Mouse (Mus musculus): ENCODE measurements around the gene Gse1. TPM values are rescaled to one million over a fixed set of nuclear protein-coding genes. Genes with fewer than 3 reads are reported as not detected.
A peak's percentile ranks its signal among the peaks of the same experiment; 100 is the strongest.

Gse1 gene
- polyA plus RNA-seq, 1 experiment from 2014 or later: 20.7 TPM

DNA sequence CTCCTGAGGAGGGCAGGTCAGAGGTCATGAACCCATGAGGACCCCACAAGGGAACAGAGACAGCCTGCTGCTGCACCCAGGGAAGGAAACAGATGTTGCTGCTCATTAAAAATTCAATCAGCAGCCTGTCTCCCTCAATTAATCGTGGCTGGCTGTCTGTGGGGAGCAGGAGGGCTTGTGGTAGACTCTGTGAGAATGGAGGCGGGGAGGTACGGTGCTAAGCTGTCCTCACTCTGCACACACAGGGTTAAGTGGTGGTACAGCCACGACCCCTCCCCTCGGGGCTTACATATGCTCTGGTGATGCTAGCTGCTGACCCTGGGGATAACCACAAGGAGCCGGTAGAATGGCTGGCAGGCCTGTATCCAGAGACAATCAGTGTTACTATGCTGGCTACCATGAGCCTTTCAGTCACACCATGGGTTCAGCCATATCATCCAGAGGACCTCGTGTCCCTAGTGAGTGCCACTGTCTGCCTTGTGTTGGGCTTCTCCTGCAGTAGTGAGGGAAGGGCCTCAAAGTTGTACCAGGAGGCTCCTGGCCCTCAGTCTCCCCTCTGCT, 337.0 kb downstream of the Gse1 start:
- Histone ChIP-seq H3K9ac (ENCODE audit: low read length) (peak overlapping the region; percentile 34; the same call in 1 of the 2 replicates), H3K9me3 (ENCODE audit: control insufficient read depth, low read length) (no peaks in the 10 kb centered on the region), H3K27me3 (ENCODE audit: control insufficient read depth, insufficient read depth, low read length) (no peaks in the 10 kb centered on the region), H3K4me1 (ENCODE audit: control insufficient read depth, insufficient read depth, low read length) (peaks cover 54% of the 10 kb centered on the region), H3K36me3 (ENCODE audit: control insufficient read depth, insufficient read depth, low read length) (peaks cover 29% of the 10 kb centered on the region), H3K27ac (ENCODE audit: low read depth, low read length) (peak overlapping the region; percentile 49), H3K4me2 (no peak overlapping the region), H3K4me3 (ENCODE audit: low read depth, low read length) (no peak overlapping the region)
- WGBS: 18% methylated on average over 7 of the region's 7 CpGs
- DNase-seq (ENCODE audit: low spot score, missing footprints) (peak; percentile 92), ATAC-seq (ENCODE audit: low FRiP score) (peak; percentile 47)

DNA sequence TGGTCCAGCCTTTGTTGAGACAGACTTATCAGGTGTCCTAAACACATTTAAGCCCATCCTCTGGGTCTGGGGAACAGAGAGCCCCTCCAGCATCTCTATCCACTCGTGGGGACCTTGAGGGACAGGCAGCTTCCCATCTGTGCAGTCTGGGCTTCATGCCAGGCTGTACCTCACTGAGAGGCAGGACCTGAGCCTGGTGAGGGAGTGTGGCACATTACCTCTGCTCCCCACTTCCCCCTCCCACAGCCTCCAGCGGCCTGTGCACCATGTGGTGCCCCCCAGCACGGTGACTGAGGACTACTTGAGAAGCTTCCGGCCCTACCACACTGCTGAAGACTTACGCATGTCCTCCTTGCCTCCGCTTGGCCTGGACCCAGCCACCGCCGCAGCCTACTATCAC, 338.4 kb downstream of the Gse1 start:
- Histone ChIP-seq H3K4me3 (ENCODE audit: low read depth, low read length) (no peak overlapping the region), H3K27ac (ENCODE audit: low read depth, low read length) (no peak overlapping the region), H3K9me3 (ENCODE audit: control insufficient read depth, low read length) (no peaks in the 10 kb centered on the region), H3K4me1 (ENCODE audit: control insufficient read depth, insufficient read depth, low read length) (peaks cover 43% of the 10 kb centered on the region), H3K9ac (ENCODE audit: low read length) (no peak overlapping the region), H3K27me3 (ENCODE audit: control insufficient read depth, insufficient read depth, low read length) (no peaks in the 10 kb centered on the region), H3K36me3 (ENCODE audit: control insufficient read depth, insufficient read depth, low read length) (peaks cover 37% of the 10 kb centered on the region), H3K4me2 (no peak overlapping the region)
- DNase-seq (ENCODE audit: low spot score, missing footprints) (no peak), ATAC-seq (ENCODE audit: low FRiP score) (no peak)
- 92% methylated on average over 8 of the region's 8 CpGs for WGBS

DNA sequence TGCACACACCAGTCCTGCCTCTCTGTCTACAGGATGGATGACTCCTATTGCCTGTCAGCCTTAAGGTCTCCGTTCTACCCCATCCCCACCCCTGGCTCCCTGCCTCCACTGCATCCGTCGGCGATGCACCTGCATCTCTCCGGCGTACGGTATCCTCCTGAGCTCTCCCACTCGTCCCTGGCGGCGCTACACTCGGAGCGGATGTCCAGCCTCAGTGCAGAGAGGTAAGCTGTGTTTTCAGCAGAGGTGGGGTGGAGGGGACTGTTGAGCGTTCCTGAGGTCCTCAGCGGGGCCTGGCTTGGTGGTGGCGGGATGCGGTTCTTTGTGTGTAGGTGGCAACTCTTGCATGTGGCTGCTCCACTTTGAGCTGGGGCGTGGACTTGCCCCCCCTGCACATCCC, 339.5 kb downstream of the Gse1 start:
- Histone ChIP-seq H3K36me3 (ENCODE audit: control insufficient read depth, insufficient read depth, low read length) (peaks cover 39% of the 10 kb centered on the region), H3K27me3 (ENCODE audit: control insufficient read depth, insufficient read depth, low read length) (no peaks in the 10 kb centered on the region), H3K4me1 (ENCODE audit: control insufficient read depth, insufficient read depth, low read length) (peaks cover 34% of the 10 kb centered on the region), H3K4me3 (ENCODE audit: low read depth, low read length) (no peak overlapping the region), H3K27ac (ENCODE audit: low read depth, low read length) (no peak overlapping the region), H3K9ac (ENCODE audit: low read length) (no peak overlapping the region), H3K9me3 (ENCODE audit: control insufficient read depth, low read length) (no peaks in the 10 kb centered on the region), H3K4me2 (no peak overlapping the region)
- WGBS: 98% methylated on average over 17 of the region's 17 CpGs
- no peak for ATAC-seq (ENCODE audit: low FRiP score)
- DNase-seq (ENCODE audit: low spot score, missing footprints): no peak

DNA sequence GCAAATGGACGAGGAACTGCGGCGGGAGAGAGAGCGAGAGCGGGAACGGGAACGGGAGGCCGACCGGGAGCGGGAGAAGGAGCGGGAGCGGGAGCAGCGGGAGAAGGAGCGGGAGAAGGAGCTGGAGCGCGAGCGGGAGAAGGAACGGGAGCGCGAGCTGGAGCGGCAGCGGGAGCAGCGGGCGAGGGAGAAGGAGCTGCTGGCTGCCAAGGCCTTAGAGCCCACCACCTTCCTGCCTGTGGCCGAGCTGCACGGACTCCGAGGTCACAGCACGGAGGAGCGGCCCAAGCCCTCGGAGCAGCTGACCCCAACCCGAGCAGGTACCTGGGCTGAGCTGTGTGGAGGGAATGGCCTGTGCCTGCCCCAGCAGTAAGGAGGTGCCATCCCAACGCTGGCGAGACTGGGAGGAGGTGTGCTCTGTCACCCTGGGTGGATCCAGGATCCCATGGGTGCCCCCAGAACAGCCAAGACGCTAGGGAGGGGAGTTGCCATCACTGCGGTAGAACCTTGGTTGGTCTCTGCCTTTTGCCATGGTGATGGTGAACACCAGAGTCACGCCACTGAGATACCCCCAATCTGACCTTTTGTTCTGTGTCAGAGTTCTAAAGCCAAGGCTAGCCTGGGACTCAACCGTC, 340.0 kb downstream of the Gse1 start:
- DNase-seq (ENCODE audit: low spot score, missing footprints): no peak
- WGBS: 97% methylated on average over 37 of the region's 37 CpGs
- H3K27me3 ChIP-seq (ENCODE audit: control insufficient read depth, insufficient read depth, low read length): no peaks in the 10 kb centered on the region
- H3K9ac ChIP-seq (ENCODE audit: low read length): no peak overlapping the region
- H3K36me3 ChIP-seq (ENCODE audit: control insufficient read depth, insufficient read depth, low read length): peaks cover 45% of the 10 kb centered on the region
- H3K4me1 ChIP-seq (ENCODE audit: control insufficient read depth, insufficient read depth, low read length): peaks cover 28% of the 10 kb centered on the region
- ATAC-seq (ENCODE audit: low FRiP score): no peak
- no peak overlapping the region for H3K4me2 ChIP-seq
- H3K4me3 ChIP-seq (ENCODE audit: low read depth, low read length): no peak overlapping the region
- H3K27ac ChIP-seq (ENCODE audit: low read depth, low read length): no peak overlapping the region; the same call in 1 of the 2 replicates
- H3K9me3 ChIP-seq (ENCODE audit: control insufficient read depth, low read length): no peaks in the 10 kb centered on the region

DNA sequence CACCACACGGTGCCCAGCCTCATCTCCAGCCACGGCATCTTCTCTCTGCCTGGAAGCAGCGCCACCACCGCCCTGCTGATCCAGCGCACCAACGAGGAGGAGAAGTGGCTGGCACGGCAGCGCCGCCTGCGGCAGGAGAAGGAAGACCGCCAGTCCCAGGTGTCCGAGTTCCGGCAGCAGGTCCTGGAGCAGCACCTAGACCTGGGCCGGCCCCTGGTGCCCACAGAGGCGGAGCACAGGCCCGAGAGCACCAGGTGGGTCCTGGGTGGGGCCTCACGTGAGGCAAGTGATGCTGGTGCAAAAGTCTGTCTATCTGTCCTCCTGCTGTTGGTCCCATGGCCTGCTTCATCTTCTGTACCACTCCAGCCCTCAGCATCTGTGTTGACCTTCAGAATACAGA, 340.9 kb downstream of the Gse1 start:
- H3K36me3 ChIP-seq (ENCODE audit: control insufficient read depth, insufficient read depth, low read length): peaks cover 49% of the 10 kb centered on the region
- no peak for ATAC-seq (ENCODE audit: low FRiP score)
- no peak overlapping the region for H3K4me3 ChIP-seq (ENCODE audit: low read depth, low read length)
- H3K9ac ChIP-seq (ENCODE audit: low read length): no peak overlapping the region
- H3K27me3 ChIP-seq (ENCODE audit: control insufficient read depth, insufficient read depth, low read length): no peaks in the 10 kb centered on the region
- no peaks in the 10 kb centered on the region for H3K9me3 ChIP-seq (ENCODE audit: control insufficient read depth, low read length)
- WGBS: 95% methylated on average over 17 of the region's 17 CpGs
- H3K27ac ChIP-seq (ENCODE audit: low read depth, low read length): no peak overlapping the region
- DNase-seq (ENCODE audit: low spot score, missing footprints): no peak
- no peak overlapping the region for H3K4me2 ChIP-seq
- H3K4me1 ChIP-seq (ENCODE audit: control insufficient read depth, insufficient read depth, low read length): peaks cover 20% of the 10 kb centered on the region

DNA sequence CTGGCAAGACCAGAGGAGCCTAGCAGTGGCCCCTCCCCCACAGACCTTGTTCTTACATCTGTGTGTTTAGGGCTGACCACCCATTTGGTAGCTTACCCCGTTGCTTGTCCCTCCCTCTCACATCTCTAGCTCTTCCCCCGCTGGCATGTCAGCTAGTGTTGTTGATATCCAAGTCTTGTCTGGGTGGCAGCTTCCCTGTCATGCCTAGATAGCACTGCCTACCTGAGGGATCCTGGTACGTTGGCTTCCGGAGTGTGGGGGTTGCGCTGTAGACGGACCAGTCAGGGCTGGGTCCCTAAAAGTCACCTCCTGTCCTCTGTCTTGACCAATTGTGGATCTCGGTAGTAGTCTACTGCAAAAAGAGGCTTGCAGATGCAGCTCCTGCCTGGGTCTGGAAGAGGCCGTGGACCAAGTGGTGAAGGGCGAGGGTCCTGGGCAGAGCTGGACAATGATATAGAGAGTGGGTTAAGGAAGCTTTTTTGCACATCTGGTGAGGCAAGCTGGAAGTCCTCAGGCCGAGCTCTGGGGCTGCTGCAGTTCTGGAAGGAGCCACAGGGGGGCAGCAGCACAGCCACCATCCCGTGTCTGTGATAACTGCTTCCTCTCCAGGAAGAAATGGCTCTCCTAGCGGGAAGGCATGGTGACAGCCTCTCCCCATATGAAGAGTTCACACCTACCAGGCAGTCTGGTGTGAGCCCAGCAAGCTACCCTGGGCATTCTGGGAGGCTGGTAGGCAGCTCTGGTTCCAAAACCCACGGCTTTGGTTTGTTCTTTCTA, 341.9 kb downstream of the Gse1 start:
- Histone ChIP-seq H3K4me2 (no peak overlapping the region), H3K9me3 (ENCODE audit: control insufficient read depth, low read length) (no peaks in the 10 kb centered on the region), H3K4me1 (ENCODE audit: control insufficient read depth, insufficient read depth, low read length) (peaks cover 11% of the 10 kb centered on the region), H3K27ac (ENCODE audit: low read depth, low read length) (no peak overlapping the region), H3K27me3 (ENCODE audit: control insufficient read depth, insufficient read depth, low read length) (no peaks in the 10 kb centered on the region), H3K36me3 (ENCODE audit: control insufficient read depth, insufficient read depth, low read length) (peaks cover 50% of the 10 kb centered on the region), H3K9ac (ENCODE audit: low read length) (no peak overlapping the region), H3K4me3 (ENCODE audit: low read depth, low read length) (no peak overlapping the region)
- peak; percentile 9; the same call in 1 of the 2 replicates for ATAC-seq (ENCODE audit: low FRiP score)
- DNase-seq (ENCODE audit: low spot score, missing footprints): peak; percentile 99
- WGBS: 55% methylated on average over 13 of the region's 13 CpGs

DNA sequence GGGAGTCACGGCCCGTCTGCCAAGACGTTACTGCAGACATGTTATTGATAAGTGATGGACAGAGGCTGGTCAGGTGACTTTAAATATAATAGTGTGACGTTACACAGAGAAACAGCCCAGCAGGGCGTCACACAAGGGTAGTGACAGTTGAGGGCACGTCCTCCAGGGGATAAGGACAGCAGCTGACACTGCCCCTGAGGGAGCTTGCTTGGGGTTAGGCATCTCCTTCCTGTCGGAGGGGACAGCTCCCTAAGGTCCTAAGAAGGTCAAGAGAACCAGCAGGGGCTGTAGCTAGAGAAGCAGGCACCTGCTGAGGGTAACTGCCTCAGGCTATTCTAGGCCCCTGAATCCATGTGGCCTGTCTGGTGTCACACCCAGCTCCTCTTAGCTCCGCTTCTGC, 343.3 kb downstream of the Gse1 start:
- no peak overlapping the region for H3K4me3 ChIP-seq (ENCODE audit: low read depth, low read length)
- 77% methylated on average over 8 of the region's 8 CpGs for WGBS
- ATAC-seq (ENCODE audit: low FRiP score) (no peak), DNase-seq (ENCODE audit: low spot score, missing footprints) (no peak)
- peaks cover 52% of the 10 kb centered on the region for H3K36me3 ChIP-seq (ENCODE audit: control insufficient read depth, insufficient read depth, low read length)
- H3K27ac ChIP-seq (ENCODE audit: low read depth, low read length): no peak overlapping the region
- H3K4me2 ChIP-seq: no peak overlapping the region
- H3K4me1 ChIP-seq (ENCODE audit: control insufficient read depth, insufficient read depth, low read length): peaks cover 2% of the 10 kb centered on the region; the same call in 1 of the 2 replicates
- H3K9me3 ChIP-seq (ENCODE audit: control insufficient read depth, low read length): no peaks in the 10 kb centered on the region
- H3K9ac ChIP-seq (ENCODE audit: low read length): no peak overlapping the region
- no peaks in the 10 kb centered on the region for H3K27me3 ChIP-seq (ENCODE audit: control insufficient read depth, insufficient read depth, low read length)

DNA sequence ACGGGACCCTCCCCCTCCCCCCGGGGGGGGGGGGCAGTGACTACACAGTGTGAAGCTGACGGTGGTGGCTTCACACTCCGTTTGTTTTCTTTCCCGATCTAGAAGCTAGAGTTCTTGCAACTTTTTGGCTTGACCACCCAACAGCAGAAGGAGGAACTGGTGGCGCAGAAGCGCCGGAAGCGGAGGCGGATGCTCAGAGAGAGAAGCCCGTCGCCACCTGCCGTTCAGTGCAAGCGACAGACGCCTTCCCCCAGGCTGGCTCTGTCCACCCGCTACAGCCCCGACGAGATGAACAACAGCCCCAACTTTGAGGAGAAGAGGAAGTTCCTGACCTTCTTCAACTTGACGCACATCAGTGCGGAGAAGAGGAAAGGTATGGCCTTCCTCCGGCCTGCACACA, 344.3 kb downstream of the Gse1 start:
- DNase-seq (ENCODE audit: low spot score, missing footprints): no peak
- Histone ChIP-seq H3K27ac (ENCODE audit: low read depth, low read length) (no peak overlapping the region), H3K4me1 (ENCODE audit: control insufficient read depth, insufficient read depth, low read length) (peaks cover 2% of the 10 kb centered on the region; the same call in 1 of the 2 replicates), H3K9me3 (ENCODE audit: control insufficient read depth, low read length) (no peaks in the 10 kb centered on the region), H3K36me3 (ENCODE audit: control insufficient read depth, insufficient read depth, low read length) (peaks cover 48% of the 10 kb centered on the region), H3K4me3 (ENCODE audit: low read depth, low read length) (no peak overlapping the region), H3K4me2 (no peak overlapping the region), H3K27me3 (ENCODE audit: control insufficient read depth, insufficient read depth, low read length) (no peaks in the 10 kb centered on the region), H3K9ac (ENCODE audit: low read length) (no peak overlapping the region)
- ATAC-seq (ENCODE audit: low FRiP score): no peak
- 87% methylated on average over 21 of the region's 21 CpGs for WGBS

DNA sequence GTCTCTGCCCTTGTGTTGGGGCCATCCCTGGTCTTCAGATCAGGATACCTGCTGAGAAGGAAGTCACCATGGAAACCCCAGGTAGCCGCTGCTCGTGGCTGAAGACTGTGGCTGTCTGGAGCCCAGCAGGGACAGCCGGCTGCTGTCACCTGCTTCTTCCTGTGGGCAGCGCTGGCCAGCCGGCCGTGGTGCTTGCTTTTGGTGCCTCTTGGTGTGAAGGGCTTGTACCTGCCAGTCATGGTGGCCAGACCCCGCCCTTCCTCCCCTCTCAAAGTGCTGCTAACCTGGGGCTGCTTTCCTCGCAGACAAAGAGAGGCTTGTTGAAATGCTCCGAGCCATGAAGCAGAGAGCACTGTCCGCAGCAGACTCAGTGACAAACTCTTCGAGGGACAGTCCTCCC, 345.6 kb downstream of the Gse1 start:
- Histone ChIP-seq H3K27ac (ENCODE audit: low read depth, low read length) (no peak overlapping the region), H3K4me3 (ENCODE audit: low read depth, low read length) (no peak overlapping the region), H3K9me3 (ENCODE audit: control insufficient read depth, low read length) (no peaks in the 10 kb centered on the region), H3K4me1 (ENCODE audit: control insufficient read depth, insufficient read depth, low read length) (peaks cover 4% of the 10 kb centered on the region; the same call in 1 of the 2 replicates), H3K27me3 (ENCODE audit: control insufficient read depth, insufficient read depth, low read length) (no peaks in the 10 kb centered on the region), H3K4me2 (no peak overlapping the region), H3K9ac (ENCODE audit: low read length) (no peak overlapping the region), H3K36me3 (ENCODE audit: control insufficient read depth, insufficient read depth, low read length) (peaks cover 47% of the 10 kb centered on the region)
- WGBS: 74% methylated on average over 11 of the region's 11 CpGs
- ATAC-seq (ENCODE audit: low FRiP score) (no peak), DNase-seq (ENCODE audit: low spot score, missing footprints) (no peak)
